Mouse (Mus musculus) B cell, adult 2 months (primary cell): ENCODE data around the gene Calm3.
"Not testable (repeated sequence)": the region's sequence is repeated elsewhere in the genome, so short reads cannot be mapped to it uniquely, and the experiment has no call there.

ENCODE experiments used
- DNase-seq, 2 experiments: peaks; one replicate each; pipeline ENCODE4 v3.0.0; 2022

Gene Calm3

GRCm38 (mm10) chr7:16924037-16924834 is at the start of gene Calm3:
Gene Calm3 (minus strand): TSS chr7:16924114.
- peak; percentile 99 for DNase-seq

GRCm38 (mm10) chr7:16971160-16971559 is 47.2 kb upstream of the Calm3 start:
- DNase-seq = no peak

GRCm38 (mm10) chr7:16968414-16968813 is 44.5 kb upstream of the Calm3 start:
- no peak for DNase-seq

- DNase-seq = no peak
These were observed 37.8 kb upstream of the Calm3 start for GRCm38 (mm10) chr7:16961678-16962077.

GRCm38 (mm10) chr7:16959539-16960187 is 35.7 kb upstream of the Calm3 start, which contains the start of gene Pnmal1:
Gene Pnmal1 (plus strand): TSS chr7:16959679.
- DNase-seq = no peak

- no peak for DNase-seq
These were observed 32.7 kb upstream of the Calm3 start for GRCm38 (mm10) chr7:16956410-16957265.

GRCm38 (mm10) chr7:16955712-16956111 is 31.8 kb upstream of the Calm3 start:
- no peak for DNase-seq

- not testable (repeated sequence) for DNase-seq
These were observed 29.9 kb upstream of the Calm3 start for GRCm38 (mm10) chr7:16953776-16954175.

- DNase-seq = peak; percentile 83 to 85
These were observed 27.1 kb upstream of the Calm3 start for GRCm38 (mm10) chr7:16950861-16951635.

GRCm38 (mm10) chr7:16949908-16950841 is 26.3 kb upstream of the Calm3 start:
- DNase-seq = peak; percentile 77 to 79

GRCm38 (mm10) chr7:16948923-16949458 is 25.1 kb upstream of the Calm3 start:
- DNase-seq = no peak

GRCm38 (mm10) chr7:16947959-16948361 is 24.0 kb upstream of the Calm3 start:
- no peak for DNase-seq

GRCm38 (mm10) chr7:16947349-16947895 is 23.5 kb upstream of the Calm3 start:
- no peak for DNase-seq

GRCm38 (mm10) chr7:16946441-16947348 is 22.8 kb upstream of the Calm3 start:
- DNase-seq = peak; percentile 16 to 19

- peak in 1 of 2 experiments; percentile 9 for DNase-seq
These were observed 21.5 kb upstream of the Calm3 start for GRCm38 (mm10) chr7:16945419-16945818.

GRCm38 (mm10) chr7:16944808-16945315 is 20.9 kb upstream of the Calm3 start:
- peak in 1 of 2 experiments; percentile 11 for DNase-seq

GRCm38 (mm10) chr7:16944061-16944807 is 20.3 kb upstream of the Calm3 start, which contains the start of gene Pnmal2:
Gene Pnmal2 (plus strand): TSS chr7:16944682.
- DNase-seq = peak; percentile 64 to 69

- no peak for DNase-seq
These were observed 18.9 kb upstream of the Calm3 start for GRCm38 (mm10) chr7:16942861-16943260.
